In the genomic region with DNA sequence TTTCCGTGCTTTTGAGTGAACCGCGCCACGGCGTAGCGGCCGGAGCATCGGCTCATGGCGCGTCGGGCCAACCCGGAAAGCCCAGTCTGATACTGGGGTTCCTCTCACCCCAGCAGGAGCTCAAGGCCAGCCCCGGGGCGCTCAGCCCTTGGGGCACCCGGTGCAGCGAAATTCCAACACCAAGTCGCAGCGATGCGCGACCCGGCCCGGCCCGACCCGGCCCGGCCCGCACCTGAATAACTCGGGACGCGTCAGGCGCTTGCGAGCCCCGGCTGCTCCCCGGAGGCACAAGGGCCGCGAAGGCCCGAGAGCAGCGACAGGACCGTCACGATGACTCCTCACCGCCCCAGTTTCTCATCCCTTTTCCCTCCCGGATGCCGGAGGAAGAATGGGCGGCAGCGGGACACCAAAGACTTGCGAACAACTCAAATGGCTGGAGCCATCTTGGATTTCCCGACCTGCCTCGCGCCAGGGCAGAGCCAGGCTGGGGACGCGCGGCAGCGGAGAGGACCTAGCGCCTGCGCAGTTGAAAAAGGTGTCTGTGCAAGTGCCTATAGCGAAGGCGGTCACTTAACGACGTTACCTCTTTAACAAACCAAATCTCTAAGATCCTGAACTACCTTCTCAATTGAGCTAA, we compare ENCODE assay signal across 8 mouse cellular contexts. TPM values are rescaled to one million over a fixed set of nuclear protein-coding genes. Genes with fewer than 3 reads are reported as not detected.
DNase-seq lines count a peak whose midpoint lies in the region; ATAC-seq lines count a peak whose summit lies in the region.

Gene Anapc1 (minus strand): TSS at position 471 of the 637 bp plus-strand sequence.

- no peaks in the 10 kb centered on the region for H3K9me3 ChIP-seq in hindbrain, embryonic 13.5 days

- H3K27ac ChIP-seq in hindbrain, embryonic 13.5 days: peak within 1 kb of the TSS; percentile 90

- H3K4me1 ChIP-seq in hindbrain, embryonic 13.5 days (replicated peaks): peaks cover 21% of the 10 kb centered on the region

- H3K9ac ChIP-seq in hindbrain, embryonic 13.5 days: peak within 1 kb of the TSS; percentile 98

- peak within 1 kb of the TSS; percentile 76 for H3K4me2 ChIP-seq in hindbrain, embryonic 13.5 days

- WGBS in hindbrain, embryonic 13.5 days: under 1% methylated on average over 58 of the region's 58 CpGs

- H3K4me3 ChIP-seq in hindbrain, embryonic 13.5 days: peak within 1 kb of the TSS; percentile 95

- ATAC-seq in hindbrain, embryonic 13.5 days (ENCODE audit: low FRiP score): peak; percentile 98

- 0 out of 2 replicates have a peak, but pooled peaks cover 5% of the 10 kb centered on the region for H3K27me3 ChIP-seq in hindbrain, embryonic 13.5 days

- peaks cover 19% of the 10 kb centered on the region for H3K36me3 ChIP-seq in hindbrain, embryonic 13.5 days

- DNase-seq in NIH3T3 (ENCODE audit: low read depth): peak; percentile 95
- peak; percentile 91 to 94 for DNase-seq in cerebellum, postnatal 10 days
- peak; percentile 72 to 81 for DNase-seq in frontal cortex, postnatal 14 days (ENCODE audit: low spot score in 2 of 2)
- DNase-seq in layer of hippocampus, postnatal 25 days (ENCODE audit: extremely low spot score in 1 of 2, low spot score in 1 of 2): peak; percentile 67 to 77
- DNase-seq in lung, postnatal 25 days (ENCODE audit: low spot score): peak; percentile 88
- DNase-seq in retina, embryonic 14.5 days (ENCODE audit: low spot score): peak; percentile 94
- DNase-seq in thymus, postnatal 4 days: peak; percentile 91

RNA-seq across cellular contexts. Expression of gene Anapc1, which starts in this region (rescaled TPM):
- polyA plus RNA-seq in hindbrain, embryonic 13.5 days (2015; fragmentation: Nextera tagmentation; extraction: Ambion mirVana): 44.3 and 45.4 TPM in 2 replicates
- total RNA-seq in layer of hippocampus, postnatal 25 days (2021): 10 to 100 TPM; 60.3 to 73.0 TPM

Comparison
In these comparisons a context has a peak if more than half of its experiments do, and no peak if none do; other contexts are left out.
1. Peak in every context shown above with its lines: DNase-seq, ATAC-seq, H3K4me3 ChIP-seq and H3K27ac ChIP-seq.